Mouse (Mus musculus): Measurements from ENCODE around the gene Snrnp200.
"Not testable (repeated sequence)": the region's sequence is repeated elsewhere in the genome, so short reads cannot be mapped to it uniquely, and the experiment has no call there.

Snrnp200 gene

GRCm38 (mm10) chr2:127207547-127208451, at the start of gene Snrnp200, which contains the start of gene 1810024B03Rik:
Snrnp200 (plus strand) TSS chr2:127208386.
1810024B03Rik (minus strand) TSS chr2:127208280.
- peak; percentile 89 to 94 for DNase-seq (ENCODE audit: low spot score in 2 of 2)

GRCm38 (mm10) chr2:127165675-127166074, 42.5 kb upstream of the Snrnp200 start:
- no peak for DNase-seq (ENCODE audit: low spot score in 2 of 2)

- not testable (repeated sequence) for DNase-seq (ENCODE audit: low spot score in 2 of 2)
Observed at GRCm38 (mm10) chr2:127166261-127166660, 41.9 kb upstream of the Snrnp200 start.

- DNase-seq (ENCODE audit: low spot score in 2 of 2) = peak; percentile 67 to 78
Observed at GRCm38 (mm10) chr2:127182598-127183381, 25.4 kb upstream of the Snrnp200 start.

GRCm38 (mm10) chr2:127189574-127189973, 18.6 kb upstream of the Snrnp200 start:
- DNase-seq (ENCODE audit: low spot score in 2 of 2) = no peak

GRCm38 (mm10) chr2:127204932-127205331, 3.3 kb upstream of the Snrnp200 start:
- DNase-seq (ENCODE audit: low spot score in 2 of 2) = peak; percentile 28 to 38

GRCm38 (mm10) chr2:127205936-127206335, 2.2 kb upstream of the Snrnp200 start:
- not testable (repeated sequence) for DNase-seq (ENCODE audit: low spot score in 2 of 2)

GRCm38 (mm10) chr2:127206916-127207315, 1.3 kb upstream of the Snrnp200 start:
- DNase-seq (ENCODE audit: low spot score in 2 of 2) = no peak

- DNase-seq (ENCODE audit: low spot score in 2 of 2) = no peak
Observed at GRCm38 (mm10) chr2:127208452-127208769, 225 bp downstream of the Snrnp200 start.

GRCm38 (mm10) chr2:127210701-127211100, 2.5 kb downstream of the Snrnp200 start:
- DNase-seq (ENCODE audit: low spot score in 2 of 2) = no peak

GRCm38 (mm10) chr2:127217746-127218145, 9.6 kb downstream of the Snrnp200 start:
- DNase-seq (ENCODE audit: low spot score in 2 of 2) = no peak

GRCm38 (mm10) chr2:127225261-127225660, 17.1 kb downstream of the Snrnp200 start:
- no peak for DNase-seq (ENCODE audit: low spot score in 2 of 2)

GRCm38 (mm10) chr2:127237897-127238610, 29.9 kb downstream of the Snrnp200 start:
- DNase-seq (ENCODE audit: low spot score in 2 of 2) = no peak

- DNase-seq (ENCODE audit: low spot score in 2 of 2) = no peak
Observed at GRCm38 (mm10) chr2:127240065-127240464, 31.9 kb downstream of the Snrnp200 start.

GRCm38 (mm10) chr2:127247592-127248333, 39.6 kb downstream of the Snrnp200 start, which contains the start of the genes Ciao1 and Tmem127:
Ciao1 (minus strand) TSS chr2:127247816.
Tmem127 (plus strand) TSS chr2:127247908.
- peak; percentile 91 to 98 for DNase-seq (ENCODE audit: low spot score in 2 of 2)

- DNase-seq (ENCODE audit: low spot score in 2 of 2) = peak; percentile 12 to 18
Observed at GRCm38 (mm10) chr2:127248334-127249004, 40.3 kb downstream of the Snrnp200 start.

GRCm38 (mm10) chr2:127250291-127251008, 42.3 kb downstream of the Snrnp200 start:
- no peak for DNase-seq (ENCODE audit: low spot score in 2 of 2)

GRCm38 (mm10) chr2:127251457-127251856, 43.3 kb downstream of the Snrnp200 start:
- DNase-seq (ENCODE audit: low spot score in 2 of 2) = no peak

GRCm38 (mm10) chr2:127251880-127252527, 43.8 kb downstream of the Snrnp200 start:
- DNase-seq (ENCODE audit: low spot score in 2 of 2) = no peak
